Mouse (Mus musculus) CH12.LX (cell line): Measurements from ENCODE around the gene Hopx. TPM values are rescaled to one million over a fixed set of nuclear protein-coding genes. Genes with fewer than 3 reads are reported as not detected.

Experiments used
- DNase-seq: peaks from one replicate; pipeline ENCODE4 v3.0.0-alpha.2; 2013; ENCODE audit errors: extremely low read depth
- H3K27ac ChIP-seq: 2 replicates; pipeline ENCODE4 v1.5.1; 2012; ENCODE audit warnings: low read depth, mild to moderate bottlenecking, control low read depth, moderate library complexity; ENCODE audit not compliant: insufficient read depth
- H3K27me3 ChIP-seq: replicated peaks from 2 replicates; pipeline ENCODE3; 2012; ENCODE audit warnings: inconsistent platforms
- H3K36me3 ChIP-seq, 2 experiments: replicated peaks in 1 of 2; 2 replicates each; pipeline versions ENCODE3 to v1.6.1; 2012; ENCODE audit warnings: inconsistent platforms in 1 of 2, low read length in 1 of 2, mild to moderate bottlenecking in 1 of 2, mixed read lengths in 1 of 2, moderate library complexity in 1 of 2; ENCODE audit not compliant: control insufficient read depth in 1 of 2, insufficient read depth in 1 of 2
- H3K4me1 ChIP-seq, 2 experiments: 2 replicates each; pipeline ENCODE4 v1.6.1; 2012; ENCODE audit warnings: inconsistent platforms in 1 of 2, moderate library complexity in 1 of 2; ENCODE audit not compliant: insufficient read depth in 2 of 2, control insufficient read depth in 1 of 2
- H3K4me2 ChIP-seq: 2 replicates; pipeline ENCODE4 v1.6.1; 2012; ENCODE audit warnings: low read depth, mild to moderate bottlenecking, control low read depth; ENCODE audit not compliant: poor library complexity, insufficient read depth, severe bottlenecking
- H3K4me3 ChIP-seq, 3 experiments: fragments of 150-350 bp in 1 of 3; sonication (generic) in 1 of 3; replicated peaks in 1 of 3; 2 replicates each; pipeline versions ENCODE3 to v1.5.1; 2011 to 2012; ENCODE audit warnings: low read depth in 2 of 3, low read length in 2 of 3, mild to moderate bottlenecking in 2 of 3, moderate library complexity in 2 of 3, control low read depth in 1 of 3, improper control_type of control experiment in 1 of 3, inconsistent platforms in 1 of 3, mixed read lengths in 1 of 3; ENCODE audit not compliant: poor library complexity in 1 of 3
- H3K79me2 ChIP-seq: replicated peaks from 2 replicates; pipeline ENCODE4 v1.6.1; 2012; ENCODE audit warnings: mild to moderate bottlenecking, moderate library complexity; ENCODE audit not compliant: control insufficient read depth, poor library complexity, insufficient read depth, severe bottlenecking; ENCODE audit errors: extremely low read depth
- H3K9ac ChIP-seq: 2 replicates; pipeline ENCODE4 v1.6.1; 2012; ENCODE audit warnings: low read depth, mild to moderate bottlenecking, control low read depth, moderate library complexity; ENCODE audit not compliant: insufficient read depth
- H3K9me3 ChIP-seq: replicated peaks from 2 replicates; pipeline ENCODE3; 2012; ENCODE audit warnings: low read length, inconsistent platforms, mixed read lengths
- BHLHE40 ChIP-seq: IDR thresholded peaks from 2 replicates; pipeline ENCODE4 v1.6.1; 2011; ENCODE audit warnings: mild to moderate bottlenecking, low read depth, low read length, improper control_type of control experiment
- CHD2 ChIP-seq: IDR thresholded peaks from 2 replicates; pipeline ENCODE4 v1.6.1; 2011; ENCODE audit warnings: low read length, improper control_type of control experiment
- CTCF ChIP-seq, 2 experiments: IDR thresholded peaks in 1 of 2; conservative IDR thresholded peaks in 1 of 2; 2 replicates each; pipeline ENCODE4 v1.5.1; 2011 to 2012; ENCODE audit warnings: low read depth in 2 of 2, low read length in 2 of 2, improper control_type of control experiment in 1 of 2, inconsistent platforms in 1 of 2, mild to moderate bottlenecking in 1 of 2, moderate library complexity in 1 of 2
- E2F4 ChIP-seq: IDR thresholded peaks from 2 replicates; pipeline ENCODE4 v1.6.1; 2011; ENCODE audit warnings: low read depth, low read length, improper control_type of control experiment; ENCODE audit not compliant: insufficient replicate concordance
- KAT2A ChIP-seq: IDR thresholded peaks from 2 replicates; pipeline ENCODE4 v1.6.1; 2012; ENCODE audit warnings: low read length, improper control_type of control experiment, inconsistent platforms; ENCODE audit not compliant: insufficient replicate concordance
- MXI1 ChIP-seq: IDR thresholded peaks from 2 replicates; pipeline ENCODE4 v1.6.1; 2011; ENCODE audit warnings: mild to moderate bottlenecking, low read depth, low read length, improper control_type of control experiment
- NELFE ChIP-seq: IDR thresholded peaks from 2 replicates; pipeline ENCODE4 v1.6.1; 2011; ENCODE audit warnings: low read depth, low read length, improper control_type of control experiment
- NRF1 ChIP-seq: IDR thresholded peaks from 2 replicates; pipeline ENCODE4 v1.6.1; 2014; ENCODE audit warnings: low read depth, mild to moderate bottlenecking, inconsistent platforms, low read length, improper control_type of control experiment, moderate library complexity
- PAX5 ChIP-seq: IDR thresholded peaks from 2 replicates; pipeline ENCODE4 v1.6.1; 2012; ENCODE audit warnings: low read length, inconsistent platforms, mixed read lengths
- RAD21 ChIP-seq: IDR thresholded peaks from 2 replicates; pipeline ENCODE4 v1.6.1; 2011; ENCODE audit warnings: low read depth, mild to moderate bottlenecking, low read length, improper control_type of control experiment, moderate library complexity
- SIN3A ChIP-seq: IDR thresholded peaks from 2 replicates; pipeline ENCODE4 v1.6.1; 2012; ENCODE audit warnings: low read length, improper control_type of control experiment, inconsistent platforms
- SMC3 ChIP-seq: IDR thresholded peaks from 2 replicates; pipeline ENCODE4 v1.6.1; 2011; ENCODE audit warnings: low read depth, low read length, improper control_type of control experiment
- TBP ChIP-seq: conservative IDR thresholded peaks from 2 replicates; pipeline ENCODE4 v1.6.1; 2011; ENCODE audit warnings: low read depth, low read length, improper control_type of control experiment
- USF1 ChIP-seq: IDR thresholded peaks from 2 replicates; pipeline ENCODE4 v1.6.1; 2014; ENCODE audit warnings: low read depth, mild to moderate bottlenecking, inconsistent platforms, low read length, improper control_type of control experiment
- dilution Hi-C: fragments of 300-500 bp; cut with MboI; formaldehyde crosslinking; loops from 2 replicates; pipeline ENCODE4 v1.14.3; 2020; ENCODE audit warnings: low sequenced_read_pairs; ENCODE audit not compliant: extremely low pct_unique_long_range_greater_than_20kb, extremely low pct_ligation_motif_present
- in situ Hi-C: fragments of 300-500 bp; cut with MboI; formaldehyde crosslinking; loops from 3 replicates; pipeline ENCODE4 v1.14.3; 2019; ENCODE audit warnings: low sequenced_read_pairs, low pct_ligation_motif_present, low pct_unique_long_range_greater_than_20kb, mixed read lengths
- polyA plus RNA-seq: library from polyadenylated mRNA; unstranded; fragments of >175 nt; gene quantifications from 2 replicates; pipeline ENCODE4 v1.2.1, GENCODE M21; 2012; ENCODE audit warnings: low read depth; ENCODE audit not compliant: insufficient read length
- total RNA-seq, 2 experiments: library from RNA; depleted of rRNA; stranded (reverse); fragments of 300-350 nt in 1 of 2; fragments of >200 nt in 1 of 2; gene quantifications; 2 replicates each; pipeline ENCODE4 v1.2.3; 2012 to 2014

Hopx gene
- total and polyA plus RNA-seq, 3 experiments, result 15.1 to 26.4 (median 20.0) TPM

GRCm38 (mm10) chr5:77073794-77074193 lies 41.1 kb downstream of the Hopx start:
- in situ Hi-C loops (no loop called here), dilution Hi-C loops (no loop called here)
- Histone ChIP-seq H3K4me3 (no peak overlapping the region), H3K4me1 (no peaks in the 10 kb centered on the region), H3K4me2 (no peak overlapping the region), H3K27me3 (no peaks in the 10 kb centered on the region), H3K27ac (no peak overlapping the region), H3K9ac (no peak overlapping the region), H3K9me3 (no peaks in the 10 kb centered on the region), H3K36me3 (no peaks in the 10 kb centered on the region), H3K79me2 (no peaks in the 10 kb centered on the region)
- DNase-seq, result no peak
- TF ChIP-seq KAT2A (no peak), USF1 (no peak), TBP (no peak), NELFE (no peak), SIN3A (no peak), MXI1 (no peak)

DNA sequence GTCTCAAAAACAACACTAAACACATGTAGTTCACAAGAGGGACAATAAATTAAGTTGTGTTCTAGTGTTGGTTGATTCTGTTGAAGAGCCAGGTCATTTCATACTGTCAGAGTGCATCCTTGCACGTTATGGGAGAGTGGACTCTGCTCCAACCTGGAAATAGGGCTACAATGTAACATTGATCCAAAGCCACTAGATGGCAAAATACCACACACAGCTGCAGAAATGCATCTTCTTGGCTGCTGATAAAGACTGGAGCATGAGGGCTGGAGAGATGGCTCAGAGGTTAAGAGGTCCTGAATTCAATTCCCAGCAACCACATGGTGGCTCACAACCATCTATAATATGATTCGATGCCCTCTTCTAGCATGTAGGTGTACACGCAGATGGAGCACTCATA lies 43.3 kb downstream of the Hopx start:
- H3K27ac ChIP-seq, result no peak overlapping the region
- in situ Hi-C loops, result no loop called here

GRCm38 (mm10) chr5:77070987-77071386 lies 43.9 kb downstream of the Hopx start:
- H3K27me3 ChIP-seq, result no peaks in the 10 kb centered on the region
- no peak overlapping the region for H3K4me3 ChIP-seq
- TF ChIP-seq PAX5, result no peak
- peak; percentile 5 for TF ChIP-seq RAD21
- TF ChIP-seq CHD2, result no peak
- TF ChIP-seq E2F4, result no peak
- TF ChIP-seq CTCF (conservative IDR thresholded peaks at IDR 0.05 in 1 of 2, IDR thresholded peaks at IDR 0.05 in 1 of 2; ENCODE audit: low read depth in 2 of 2, low read length in 2 of 2), result peak in 1 of 2 experiments; percentile 41; a peak in 2 of 4 replicates
- H3K4me2 ChIP-seq, result no peak overlapping the region
- dilution Hi-C loops, result no loop called here
- H3K9me3 ChIP-seq, result no peaks in the 10 kb centered on the region
- no peaks in the 10 kb centered on the region for H3K36me3 ChIP-seq
- H3K27ac ChIP-seq, result no peak overlapping the region
- no peaks in the 10 kb centered on the region for H3K79me2 ChIP-seq
- no peak for DNase-seq
- no peak overlapping the region for H3K9ac ChIP-seq
- in situ Hi-C loops, result no loop called here
- H3K4me1 ChIP-seq, result no peaks in the 10 kb centered on the region

More for the DNA sequence above, 43.3 kb downstream of the Hopx start:
- Histone ChIP-seq H3K79me2 (no peaks in the 10 kb centered on the region), H3K9ac (no peak overlapping the region), H3K4me3 (no peak overlapping the region), H3K27me3 (no peaks in the 10 kb centered on the region), H3K9me3 (no peaks in the 10 kb centered on the region), H3K36me3 (no peaks in the 10 kb centered on the region), H3K4me2 (no peak overlapping the region), H3K4me1 (no peaks in the 10 kb centered on the region)
- dilution Hi-C loops, result no loop called here
- TF ChIP-seq SMC3 (peak; percentile 49), CTCF (conservative IDR thresholded peaks at IDR 0.05 in 1 of 2, IDR thresholded peaks at IDR 0.05 in 1 of 2; ENCODE audit: low read depth in 2 of 2, low read length in 2 of 2) (peak in 1 of 2 experiments; percentile 43; a peak in 2 of 4 replicates), RAD21 (peak; percentile 16), NRF1 (no peak), BHLHE40 (no peak)
- TF ChIP-seq, all 38 proteins: peak for 3
- no peak for DNase-seq
